Mouse (Mus musculus) adrenal gland, adult 2 months (tissue): ENCODE measurements at regions not wholly inside any gene's neighbourhood (a gene's known extent, or its start where the extent isn't known, plus 50 kb on each side); places are given as distances from the start of the nearest gene placed in this dataset.

ENCODE experiments used
- DNase-seq: peaks from one replicate; pipeline ENCODE4 v3.0.0; 2021

- no peak for DNase-seq
Measured at GRCm38 (mm10) chr12:62881202-62881601, 1358.3 kb downstream of the Lrfn5 start.

GRCm38 (mm10) chr12:62892851-62893632 lies 1370.1 kb downstream of the Lrfn5 start:
- peak; percentile 3 for DNase-seq
